In the genomic region with DNA sequence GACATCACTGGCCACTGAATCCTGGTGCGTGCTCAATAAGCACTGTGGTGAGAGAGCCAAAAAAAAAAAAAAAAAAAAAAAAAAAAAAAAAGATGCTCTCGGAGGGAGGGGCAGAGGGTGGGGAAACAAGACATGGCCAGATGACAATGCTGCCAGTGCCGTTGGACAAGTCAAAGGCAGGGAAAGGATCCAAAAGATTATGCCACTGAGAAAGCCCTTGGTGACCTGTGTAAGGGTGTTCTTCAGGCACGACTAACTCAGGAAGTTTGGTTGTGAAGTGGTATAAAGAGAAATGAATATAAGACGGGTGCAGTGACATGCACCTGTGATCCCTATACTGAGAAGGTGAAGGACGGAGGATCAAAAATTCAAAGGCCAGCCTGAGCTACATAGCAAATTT, we compare ENCODE assay signal across 25 mouse cellular contexts.
"Had no signal": no experiment of that assay in that cellular context is flagged by ENCODE, and none has a peak within 500 bp of the region (broad histone marks: within the 10 kb centered on the region; RNA-seq: fewer than 3 reads in every experiment).

No protein-coding gene starts in this region.

- DNase-seq: gastrocnemius, adult 2 months; gastrocnemius, postnatal 10 days; gastrocnemius, postnatal 25 days; heart, adult 2 months; heart, postnatal 10 days; heart, postnatal 4 days; kidney, adult 18-20 months; kidney, adult 8-10 months; kidney, postnatal 10 days; kidney, postnatal 25 days; kidney, postnatal 4 days; liver, embryonic 13.5 days had no signal

- H3K4me1 ChIP-seq: heart, embryonic 10.5 days; heart, embryonic 12.5 days; hindbrain, embryonic 10.5 days; hindbrain, embryonic 12.5 days; intestine, embryonic 15.5 days; limb, embryonic 10.5 days; limb, embryonic 12.5 days had no signal

- H3K4me2 ChIP-seq: heart, embryonic 12.5 days; hindbrain, embryonic 12.5 days; hindbrain, embryonic 14.5 days; intestine, embryonic 15.5 days; limb, embryonic 12.5 days; liver, embryonic 13.5 days; liver, embryonic 15.5 days had no signal

- H3K9ac ChIP-seq: heart, embryonic 12.5 days; hindbrain, embryonic 12.5 days; hindbrain, embryonic 14.5 days; intestine, embryonic 15.5 days; limb, embryonic 12.5 days; liver, embryonic 13.5 days; liver, embryonic 15.5 days had no signal

- H3K27me3 ChIP-seq: heart, embryonic 12.5 days; hindbrain, embryonic 12.5 days; intestine, embryonic 15.5 days; limb, embryonic 12.5 days; liver, embryonic 13.5 days; liver, embryonic 15.5 days had no signal

- H3K9me3 ChIP-seq: heart, embryonic 10.5 days; heart, embryonic 12.5 days; hindbrain, embryonic 10.5 days; hindbrain, embryonic 12.5 days; intestine, embryonic 15.5 days; limb, embryonic 10.5 days; limb, embryonic 12.5 days; liver, embryonic 13.5 days; liver, embryonic 15.5 days had no signal

- H3K27ac ChIP-seq: gastrocnemius, adult 2 months; heart, adult 2 months; heart, embryonic 10.5 days; hindbrain, embryonic 10.5 days; hindbrain, embryonic 12.5 days; hindbrain, embryonic 14.5 days; intestine, embryonic 15.5 days; layer of hippocampus, adult 2 months; left cerebral cortex, adult 2 months; limb, embryonic 10.5 days; limb, embryonic 12.5 days; liver, embryonic 15.5 days had no signal

- H3K4me3 ChIP-seq: gastrocnemius, adult 2 months; heart, adult 2 months; heart, embryonic 10.5 days; heart, embryonic 12.5 days; hindbrain, embryonic 10.5 days; hindbrain, embryonic 12.5 days; intestine, embryonic 15.5 days; layer of hippocampus, adult 2 months; left cerebral cortex, adult 2 months; limb, embryonic 10.5 days; limb, embryonic 12.5 days; liver, embryonic 13.5 days; liver, embryonic 15.5 days had no signal

- ATAC-seq: hindbrain, embryonic 16.5 days; intestine, embryonic 15.5 days; intestine, postnatal 0 days had no signal

- H3K36me3 ChIP-seq: heart, embryonic 10.5 days; heart, embryonic 12.5 days; hindbrain, embryonic 10.5 days; hindbrain, embryonic 12.5 days; intestine, embryonic 15.5 days; limb, embryonic 10.5 days; limb, embryonic 12.5 days; liver, embryonic 13.5 days; liver, embryonic 15.5 days had no signal
